Mouse (Mus musculus) bone marrow, adult 2 months (tissue): ENCODE results near the gene Clca3a1.

ENCODE experiments used
- CTCF ChIP-seq: fragments of 200-500 bp; IDR thresholded peaks from 2 replicates; pipeline ENCODE4 v1.5.1; 2011; ENCODE audit warnings: low read length, control low read depth; ENCODE audit not compliant: control insufficient read depth, insufficient read depth
- POLR2A ChIP-seq: fragments of 200-500 bp; IDR thresholded peaks from 2 replicates; pipeline ENCODE4 v1.6.1; 2011; ENCODE audit warnings: low read depth, mild to moderate bottlenecking, control low read depth, low read length, borderline replicate concordance; ENCODE audit not compliant: control insufficient read depth

DNA sequence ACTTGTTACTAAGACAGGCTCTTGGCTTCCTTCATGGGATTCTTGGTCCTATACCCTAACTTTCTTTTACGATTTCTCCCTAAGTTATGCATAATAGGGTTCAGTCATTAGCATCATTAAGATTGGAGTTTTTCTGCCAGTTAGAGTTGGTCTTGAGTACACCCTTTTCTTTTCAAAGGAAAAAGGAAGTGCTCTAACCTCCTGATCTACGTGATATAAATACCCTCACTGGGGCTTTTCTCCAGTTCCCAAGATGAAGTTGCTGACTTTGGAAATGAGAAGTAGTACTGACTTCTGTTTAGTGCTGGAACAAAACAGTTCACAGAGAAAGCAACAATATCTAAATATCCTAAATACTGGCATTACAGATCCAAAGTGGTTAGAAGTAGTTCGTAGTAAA lies 62.8 kb downstream of the Clca3a1 start:
- TF ChIP-seq CTCF (no peak), POLR2A (no peak)
